Mouse (Mus musculus) layer of hippocampus, adult 2 months (tissue): Measurements from ENCODE around the gene Srxn1. TPM values are rescaled to one million over a fixed set of nuclear protein-coding genes. Genes with fewer than 3 reads are reported as not detected.

Source experiments
- DNase-seq, 2 experiments: peaks; one replicate each; pipeline ENCODE4 v3.0.0; 2022; ENCODE audit warnings: low spot score in 2 of 2
- H3K27ac ChIP-seq: fragments of 200-600 bp; 2 replicates; pipeline ENCODE4 v1.8.1; 2022
- H3K4me3 ChIP-seq: fragments of 200-600 bp; 2 replicates; pipeline ENCODE4 v1.8.1; 2022; ENCODE audit warnings: mild to moderate bottlenecking
- CTCF ChIP-seq: fragments of 200-600 bp; conservative IDR thresholded peaks from 2 replicates; pipeline ENCODE4 v1.8.1; 2022; ENCODE audit warnings: antibody characterized with exemption, mild to moderate bottlenecking, moderate library complexity
- total RNA-seq, 2 experiments: library from RNA; stranded (reverse); gene quantifications; 2 replicates each; pipeline ENCODE4 v1.2.3; 2021

Srxn1 gene
- total RNA-seq, 2 experiments from 2014 or later = 76.0 to 80.6 TPM

DNA sequence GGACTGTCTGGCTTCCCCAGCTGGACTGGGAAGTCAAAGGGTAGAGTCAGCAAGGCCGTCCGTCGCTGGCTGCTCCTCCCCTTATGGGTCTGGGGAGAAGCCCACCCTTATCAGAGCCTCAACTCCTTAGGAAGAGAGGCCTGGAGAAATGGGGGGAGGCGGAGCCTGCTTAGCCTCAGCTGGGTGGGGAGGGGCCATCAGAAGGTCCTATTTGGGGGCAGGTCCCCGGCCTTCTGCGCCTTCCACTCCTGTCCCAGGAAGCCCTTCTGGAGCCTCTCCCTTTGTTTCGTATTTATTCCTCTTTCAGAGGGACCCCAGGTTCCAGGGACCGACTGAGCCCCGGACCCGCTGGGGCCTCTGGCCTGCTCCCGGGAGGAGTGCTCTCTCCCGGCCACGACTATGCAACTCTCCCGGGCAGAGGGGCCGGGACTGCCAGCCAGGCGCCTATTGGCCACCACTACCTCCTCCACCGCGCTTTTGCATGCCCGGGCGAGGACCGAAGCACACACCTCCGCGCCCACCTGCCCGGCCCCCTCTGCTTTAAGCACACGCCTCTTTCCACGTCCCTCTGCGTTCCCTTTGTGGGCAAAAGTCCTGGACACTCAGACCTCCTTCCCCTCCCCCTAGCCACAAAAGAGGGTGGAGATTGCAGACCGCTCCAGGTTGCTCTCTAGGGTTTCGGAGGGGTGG lies 10.3 kb upstream of the Srxn1 start:
- DNase-seq = no peak
- TF ChIP-seq CTCF = no peak
- Histone ChIP-seq H3K4me3 (no peak overlapping the region), H3K27ac (no peak overlapping the region)

DNA sequence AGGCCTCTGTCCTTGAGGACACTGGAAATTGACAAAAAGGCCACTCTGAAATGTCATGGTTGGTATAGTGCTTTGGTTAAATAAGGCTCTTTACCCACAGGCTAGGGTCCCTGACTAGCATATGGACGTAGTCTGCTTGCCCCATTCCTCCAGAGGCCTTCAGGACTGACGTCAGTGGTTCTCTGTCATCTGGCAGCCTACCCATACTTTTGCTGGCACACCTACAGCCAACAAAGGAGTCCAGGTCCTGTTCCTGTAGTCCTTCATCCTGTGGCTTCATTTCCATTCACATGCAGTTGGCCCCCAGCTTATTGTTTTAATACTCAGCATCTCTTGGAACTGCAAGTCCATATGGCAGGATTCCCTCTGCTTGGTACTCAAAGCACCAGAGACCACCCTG lies 8.4 kb upstream of the Srxn1 start:
- no peak for DNase-seq
- H3K27ac ChIP-seq = peak overlapping the region; percentile 19; the same call in 1 of the 2 replicates
- H3K4me3 ChIP-seq = no peak overlapping the region
- no peak for TF ChIP-seq CTCF

DNA sequence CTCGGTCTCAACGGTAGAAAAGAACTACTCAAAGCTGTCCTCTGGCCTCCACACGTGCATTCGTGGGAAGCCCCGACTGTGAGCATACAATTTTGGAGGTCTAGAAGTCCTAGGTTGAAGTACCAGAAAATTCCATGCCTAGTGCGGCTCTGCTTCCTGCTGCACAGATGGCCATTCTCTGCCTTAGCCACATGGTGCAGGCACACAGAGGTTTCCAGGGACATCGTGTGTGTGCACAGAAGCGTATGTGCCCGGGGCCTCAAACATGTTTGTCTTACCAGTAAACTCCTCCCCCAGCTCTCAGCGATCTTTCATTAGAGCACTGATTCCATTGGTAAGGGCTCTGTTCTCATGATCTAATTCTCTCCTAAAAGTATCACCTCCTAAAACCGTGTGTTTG lies 7.4 kb upstream of the Srxn1 start:
- peak overlapping the region; percentile 63 for H3K27ac ChIP-seq
- no peak for TF ChIP-seq CTCF
- no peak for DNase-seq
- H3K4me3 ChIP-seq = no peak overlapping the region

DNA sequence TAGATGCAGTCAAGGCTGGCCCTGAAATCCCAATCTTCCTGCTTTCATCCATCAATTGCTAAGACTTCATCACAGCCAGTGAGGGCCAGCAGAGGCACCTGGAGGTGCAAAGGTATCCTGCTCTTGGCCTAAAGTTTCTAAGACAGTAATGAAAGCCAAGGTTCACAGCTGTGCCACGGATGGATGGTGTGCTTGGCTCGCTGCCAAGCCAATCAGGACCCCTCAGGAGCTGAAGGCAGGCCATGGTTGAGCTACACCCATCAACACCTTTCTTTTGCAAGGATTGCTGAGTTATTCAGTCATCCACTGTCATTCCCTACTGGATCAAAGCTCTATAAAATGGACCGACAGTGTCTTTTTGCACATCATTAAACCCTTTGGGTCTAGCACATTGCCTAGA lies 5.8 kb upstream of the Srxn1 start:
- no peak for TF ChIP-seq CTCF
- Histone ChIP-seq H3K27ac (no peak overlapping the region), H3K4me3 (no peak overlapping the region)
- DNase-seq = no peak

DNA sequence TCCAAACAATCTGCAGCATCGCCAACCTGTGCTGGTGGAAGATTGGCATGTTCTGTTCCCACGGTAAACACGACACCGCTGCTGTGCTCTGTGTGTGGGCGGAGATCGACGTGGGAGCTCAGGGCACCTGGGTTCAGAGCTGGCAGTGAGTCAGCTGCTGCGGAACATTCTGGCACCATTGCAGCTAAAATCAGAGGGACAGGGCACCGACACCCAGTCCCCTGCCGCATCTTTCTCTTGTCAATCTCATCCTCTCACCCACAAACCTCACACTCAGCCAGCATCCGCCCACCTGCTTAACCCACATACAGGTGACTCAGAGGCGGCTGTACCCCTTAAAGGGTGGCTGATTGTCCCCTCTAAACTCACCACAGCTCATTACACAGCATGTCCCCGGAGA lies 3.6 kb upstream of the Srxn1 start:
- no peak for TF ChIP-seq CTCF
- DNase-seq = peak in 1 of 2 experiments; percentile 41

DNA sequence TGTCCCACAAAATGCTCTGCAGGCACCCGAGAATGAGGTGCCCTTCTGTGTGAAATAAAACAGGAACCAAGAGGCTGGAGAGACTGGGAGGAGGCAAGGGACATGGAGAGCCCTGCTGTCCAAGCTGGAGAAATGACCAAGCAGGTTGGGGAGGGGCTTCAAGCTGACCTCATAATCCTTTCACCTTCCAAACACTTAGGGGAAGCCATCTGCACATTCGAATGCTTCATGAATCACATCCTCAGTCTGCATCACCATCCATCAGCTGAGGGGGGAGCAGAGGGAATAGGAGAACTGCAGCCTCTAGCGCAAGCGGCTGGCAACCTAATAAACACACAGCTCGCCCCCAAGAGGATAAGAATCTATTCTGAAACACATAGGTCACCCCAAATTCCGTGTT lies 2.9 kb upstream of the Srxn1 start:
- peak; percentile 48 for TF ChIP-seq CTCF
- DNase-seq = no peak
- Histone ChIP-seq H3K4me3 (no peak overlapping the region), H3K27ac (peak overlapping the region; percentile 92)

More for the DNA sequence above, 3.6 kb upstream of the Srxn1 start:
- H3K27ac ChIP-seq = peak overlapping the region; percentile 92
- H3K4me3 ChIP-seq = no peak overlapping the region

DNA sequence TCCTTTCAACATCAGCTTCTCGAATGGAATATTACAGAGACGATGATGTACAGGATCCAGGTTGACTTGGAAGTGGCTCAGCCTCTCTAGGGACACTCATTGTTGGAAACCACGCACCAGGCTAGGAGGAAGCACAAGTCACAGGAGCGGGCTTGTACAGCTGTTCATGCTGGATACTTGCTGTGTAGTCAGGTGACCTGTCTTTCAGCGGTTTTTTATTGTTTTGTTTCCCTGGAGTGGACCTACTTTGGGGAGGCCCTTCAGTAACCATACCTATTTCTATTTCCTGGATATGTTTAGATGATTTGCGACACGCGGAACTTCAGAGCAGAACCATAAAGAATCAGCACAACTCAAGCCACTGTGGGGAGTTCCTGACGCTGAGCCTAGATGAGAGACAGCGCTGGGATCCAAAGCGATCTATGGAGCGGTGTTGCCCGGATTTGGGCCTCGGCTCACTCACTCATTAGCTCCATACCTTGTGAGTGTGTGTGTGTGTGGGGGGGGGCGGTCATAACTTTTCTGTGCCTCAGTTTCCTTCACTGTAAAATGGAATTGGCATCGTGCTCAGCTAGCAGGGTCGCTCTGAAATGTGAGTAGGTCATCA lies 502 bp upstream of the Srxn1 start:
- H3K27ac ChIP-seq = peak overlapping the region; percentile 99
- DNase-seq = no peak
- no peak for TF ChIP-seq CTCF
- peak overlapping the region; percentile 67 for H3K4me3 ChIP-seq

DNA sequence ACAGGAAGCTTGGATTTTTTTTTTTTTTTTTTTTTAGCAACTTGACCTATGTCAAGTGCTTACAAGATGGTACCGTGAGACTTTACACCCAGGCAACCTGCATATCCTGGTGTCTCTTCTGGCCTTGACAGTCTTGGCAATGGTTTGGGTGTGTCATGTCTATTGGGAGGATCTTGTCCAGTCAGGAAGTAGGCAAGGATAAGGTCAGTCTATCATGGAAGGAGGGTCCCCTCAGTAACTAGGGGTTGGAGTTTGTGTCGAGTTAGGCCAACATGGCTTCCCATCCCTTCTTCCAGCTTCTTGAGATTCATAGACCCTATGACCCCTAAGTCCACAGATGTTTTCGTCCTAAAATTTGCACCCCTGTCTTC lies 894 bp downstream of the Srxn1 start:
- TF ChIP-seq CTCF = no peak
- no peak for DNase-seq
- H3K27ac ChIP-seq = peak overlapping the region; percentile 99
- peak overlapping the region; percentile 67 for H3K4me3 ChIP-seq

DNA sequence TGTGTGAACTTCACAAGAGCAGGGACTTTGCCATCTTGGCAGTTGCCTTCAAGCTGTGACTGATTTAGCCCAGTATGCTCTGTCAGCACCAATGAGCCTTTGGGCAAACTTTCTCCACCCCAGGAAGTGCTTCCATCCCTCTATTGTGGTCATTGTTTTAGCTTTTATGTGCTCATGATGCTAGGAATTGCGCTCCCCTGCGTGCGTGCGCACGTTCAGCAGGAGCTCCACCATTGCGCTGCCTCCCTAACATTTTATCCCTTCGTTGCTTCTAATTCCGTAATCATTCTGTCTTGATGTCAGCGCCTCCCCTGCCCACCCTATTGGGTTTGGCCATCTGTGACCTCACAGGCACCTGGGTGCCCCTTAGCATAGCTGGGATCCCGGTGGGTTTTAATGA lies 1.3 kb downstream of the Srxn1 start:
- peak overlapping the region; percentile 67; the same call in 1 of the 2 replicates for H3K4me3 ChIP-seq
- peak overlapping the region; percentile 99; the same call in 1 of the 2 replicates for H3K27ac ChIP-seq
- no peak for DNase-seq
- TF ChIP-seq CTCF = no peak

DNA sequence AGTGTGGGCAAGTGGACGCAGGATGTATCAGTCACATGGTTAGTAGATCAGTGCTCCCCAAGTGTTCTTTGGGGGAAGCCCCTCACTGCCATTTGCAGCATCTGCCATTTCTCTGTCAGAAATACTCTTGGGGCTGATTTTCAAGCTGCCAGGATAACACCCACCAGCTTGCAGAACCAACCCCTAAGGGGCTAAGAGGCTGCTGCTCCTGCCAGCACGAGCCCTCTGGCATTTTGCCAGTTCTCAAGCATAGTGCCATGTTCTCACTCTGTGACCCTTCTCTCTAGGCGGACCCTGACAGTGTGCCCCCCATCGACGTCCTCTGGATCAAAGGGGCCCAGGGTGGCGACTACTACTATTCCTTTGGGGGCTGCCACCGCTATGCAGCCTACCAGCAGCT lies 3.4 kb downstream of the Srxn1 start:
- Histone ChIP-seq H3K4me3 (no peak overlapping the region), H3K27ac (no peak overlapping the region)
- TF ChIP-seq CTCF = no peak
- DNase-seq = no peak

DNA sequence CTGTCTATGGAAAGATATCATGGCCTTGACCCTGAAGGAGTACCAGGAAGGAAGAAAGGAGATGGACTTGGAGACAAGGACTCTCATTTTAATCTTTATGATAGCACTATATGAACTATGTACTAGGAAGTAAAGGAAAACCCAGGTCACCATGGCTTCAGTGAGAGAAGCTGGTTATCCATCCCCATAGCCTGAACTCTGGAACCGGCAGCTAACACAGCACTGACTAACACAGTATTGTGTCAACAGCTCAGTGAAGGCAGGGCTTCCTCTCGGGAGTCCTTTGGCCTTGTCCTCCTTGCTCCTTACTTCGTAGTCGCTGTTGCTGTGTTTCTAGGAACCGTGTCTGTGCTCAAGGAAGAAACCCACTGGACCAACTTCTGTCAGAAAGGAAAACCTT lies 4.1 kb downstream of the Srxn1 start:
- Histone ChIP-seq H3K27ac (no peak overlapping the region), H3K4me3 (no peak overlapping the region)
- no peak for DNase-seq
- no peak for TF ChIP-seq CTCF

DNA sequence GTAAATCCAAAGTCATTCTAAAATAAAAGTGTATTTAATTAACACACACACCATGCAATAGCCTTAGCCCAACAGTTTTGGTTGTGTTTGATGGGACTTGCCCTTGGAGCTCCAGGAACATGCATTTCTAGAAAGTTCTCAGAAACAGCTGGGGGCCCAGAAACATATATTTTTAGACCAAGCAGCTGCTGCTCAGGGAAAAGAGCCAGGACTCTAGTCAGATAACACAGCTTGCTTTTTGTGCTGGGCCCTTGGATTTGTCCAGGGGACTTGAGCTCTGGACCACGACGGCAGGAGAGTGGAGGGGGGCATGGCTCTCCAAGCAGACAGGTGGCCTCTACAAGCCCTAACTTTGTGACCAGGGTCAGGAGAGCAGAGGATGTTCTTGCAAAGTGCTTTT lies 6.0 kb downstream of the Srxn1 start:
- TF ChIP-seq CTCF = no peak
- H3K4me3 ChIP-seq = no peak overlapping the region
- no peak overlapping the region for H3K27ac ChIP-seq
- no peak for DNase-seq

DNA sequence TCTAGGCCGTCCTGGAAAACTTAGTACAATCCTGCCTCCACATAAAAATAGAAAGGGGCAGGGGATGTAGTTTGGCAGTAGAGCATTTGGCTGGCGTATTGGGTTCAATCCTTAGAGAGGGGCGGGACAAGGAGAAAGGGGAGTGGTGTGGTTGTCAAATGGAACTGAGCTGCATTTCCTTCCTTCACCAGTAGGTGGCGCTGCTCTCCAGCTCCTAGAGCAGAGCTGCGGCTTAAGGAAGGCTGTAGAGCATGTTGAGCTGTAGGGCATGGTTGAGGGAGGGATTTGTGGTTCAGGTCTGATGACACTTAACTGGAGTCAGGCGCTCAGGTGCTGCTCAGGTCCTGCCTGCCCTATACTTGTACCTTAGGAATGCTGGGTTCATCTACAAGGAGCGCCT lies 6.6 kb downstream of the Srxn1 start:
- TF ChIP-seq CTCF = peak; percentile 100
- H3K27ac ChIP-seq = peak overlapping the region; percentile 18; the same call in 1 of the 2 replicates
- no peak overlapping the region for H3K4me3 ChIP-seq
- peak; percentile 90 to 96 for DNase-seq

DNA sequence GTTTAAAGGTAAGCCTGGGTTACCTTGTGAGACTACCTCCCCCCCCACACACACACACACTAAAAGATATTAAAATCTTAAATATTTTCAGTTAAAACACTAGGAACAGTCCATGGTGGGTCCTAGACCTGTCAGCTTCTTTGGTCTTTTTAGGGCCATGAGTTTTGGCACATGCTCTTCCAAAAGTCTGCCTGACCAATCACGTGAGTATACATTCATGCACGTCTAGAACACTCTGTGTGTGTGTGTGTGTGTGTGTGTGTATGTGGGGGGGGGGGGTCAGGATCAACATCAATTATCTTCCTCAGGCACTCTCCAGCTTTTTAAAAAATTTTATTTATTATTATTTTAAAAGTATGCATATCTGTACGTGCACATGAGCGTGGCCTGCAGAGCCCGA lies 7.2 kb downstream of the Srxn1 start:
- DNase-seq = no peak
- H3K4me3 ChIP-seq = no peak overlapping the region
- H3K27ac ChIP-seq = peak overlapping the region; percentile 37; the same call in 1 of the 2 replicates
- no peak for TF ChIP-seq CTCF

DNA sequence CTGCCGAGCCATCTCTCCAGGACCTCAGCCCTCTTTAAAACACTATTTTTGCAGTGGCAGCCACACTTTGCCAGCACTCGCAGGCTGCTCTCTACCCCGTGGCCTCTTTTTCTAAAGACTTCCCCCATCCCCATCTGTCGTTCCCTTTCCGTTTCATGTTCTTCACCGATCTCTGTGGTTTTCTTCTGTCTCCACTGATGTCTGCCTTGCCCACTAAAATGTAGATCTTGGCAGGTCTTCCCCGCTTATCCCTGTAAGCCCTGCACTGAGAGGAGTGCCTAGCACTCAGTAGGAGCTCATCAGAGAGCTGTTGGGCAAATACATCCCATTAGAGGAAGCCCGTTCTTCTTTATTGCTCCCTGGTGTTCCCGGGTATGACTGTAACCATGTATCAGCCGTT lies 7.7 kb downstream of the Srxn1 start:
- no peak for DNase-seq
- H3K4me3 ChIP-seq = no peak overlapping the region
- no peak for TF ChIP-seq CTCF
- H3K27ac ChIP-seq = peak overlapping the region; percentile 37
